In genomic region chr11:85910133-85910532, GRCm38 (mm10) we compare ENCODE assay signal across 17 mouse cellular contexts. TPM values are rescaled to one million over a fixed set of nuclear protein-coding genes. Genes with fewer than 3 reads are reported as not detected.
DNase-seq lines count a peak whose midpoint lies in the region; ATAC-seq and TF ChIP-seq lines count a peak whose summit lies in the region.
"Had no signal": no experiment of that assay in that cellular context is flagged by ENCODE, and none has a peak within 500 bp of the region (broad histone marks: within the 10 kb centered on the region; RNA-seq: fewer than 3 reads in every experiment).

No protein-coding gene starts in this region.

- TF ChIP-seq POLR2A in limb, embryonic 14.5 days (IDR thresholded peaks at IDR 0.05; ENCODE audit: borderline replicate concordance, extremely low read depth, insufficient read depth, insufficient read length), result no peak

- no peak overlapping the region for H3K9ac ChIP-seq in intestine, embryonic 14.5 days (ENCODE audit: low read length)
- H3K9ac ChIP-seq in intestine, postnatal 0 days (ENCODE audit: low read depth, low read length), result no peak overlapping the region
- no peak overlapping the region; the same call in 1 of the 2 replicates for H3K9ac ChIP-seq in limb, embryonic 14.5 days (ENCODE audit: low read depth, low read length, severe bottlenecking)
- H3K9ac ChIP-seq: liver, postnatal 0 days had no signal

- H3K36me3 ChIP-seq in intestine, embryonic 14.5 days (ENCODE audit: control insufficient read depth, insufficient read depth, low read length), result no peaks in the 10 kb centered on the region
- H3K36me3 ChIP-seq in intestine, postnatal 0 days (ENCODE audit: control insufficient read depth, insufficient read depth), result no peaks in the 10 kb centered on the region
- peaks cover 93% of the 10 kb centered on the region for H3K36me3 ChIP-seq in limb, embryonic 14.5 days (ENCODE audit: control insufficient read depth, insufficient read depth, low read length)

- peaks cover 11% of the 10 kb centered on the region for H3K4me1 ChIP-seq in intestine, embryonic 14.5 days (replicated peaks; ENCODE audit: control insufficient read depth, insufficient read depth, low read length)
- no peaks in the 10 kb centered on the region for H3K4me1 ChIP-seq in intestine, postnatal 0 days (replicated peaks; ENCODE audit: control insufficient read depth, insufficient read depth, low read length)
- H3K4me1 ChIP-seq in limb, embryonic 14.5 days (ENCODE audit: control insufficient read depth, insufficient read depth, low read length), result peaks cover 32% of the 10 kb centered on the region

- WGBS in intestine, embryonic 14.5 days, result 12% methylated on average over 10 of the region's 10 CpGs
- 32% methylated on average over 10 of the region's 10 CpGs for WGBS in intestine, postnatal 0 days
- WGBS in limb, embryonic 14.5 days, result 9% methylated on average over 10 of the region's 10 CpGs

- H3K9me3 ChIP-seq in intestine, embryonic 14.5 days (ENCODE audit: control insufficient read depth, low read length), result no peaks in the 10 kb centered on the region
- H3K9me3 ChIP-seq in intestine, postnatal 0 days (ENCODE audit: control insufficient read depth), result no peaks in the 10 kb centered on the region
- H3K9me3 ChIP-seq in limb, embryonic 14.5 days (ENCODE audit: control insufficient read depth, low read length), result no peaks in the 10 kb centered on the region

- no peak overlapping the region for H3K4me3 ChIP-seq in intestine, embryonic 14.5 days (ENCODE audit: low read depth, low read length)
- no peak overlapping the region for H3K4me3 ChIP-seq in intestine, postnatal 0 days (ENCODE audit: low read depth, low read length)
- no peak overlapping the region for H3K4me3 ChIP-seq in limb, embryonic 14.5 days (replicated peaks; ENCODE audit: low read length)
- H3K4me3 ChIP-seq: gastrocnemius, adult 2 months had no signal

- ATAC-seq in intestine, embryonic 14.5 days (replicated peaks; ENCODE audit: low FRiP score, low TSS enrichment, low read depth), result no peak
- no peak for ATAC-seq in intestine, postnatal 0 days
- peak; percentile 39; the same call in 1 of the 2 replicates for ATAC-seq in limb, embryonic 14.5 days (ENCODE audit: low FRiP score, low read depth)
- ATAC-seq: liver, postnatal 0 days had no signal

- DNase-seq in intestine, embryonic 14.5 days (ENCODE audit: low spot score), result no peak
- peak; percentile 53 for DNase-seq in embryo, embryonic 10 days (ENCODE audit: low spot score)
- DNase-seq in embryo, embryonic 9.5 days (ENCODE audit: extremely low spot score), result peak; percentile 28
- DNase-seq in limb, embryonic 14.5 days (ENCODE audit: low spot score), result no peak
- DNase-seq in adrenal gland, adult (ENCODE audit: inconsistent age in 2 of 2, low spot score in 1 of 2), result no peak
- DNase-seq in left cerebral cortex, adult 8-10 months (ENCODE audit: low spot score in 2 of 2), result no peak
- DNase-seq: cerebellum, adult 18-20 months; gastrocnemius, adult 2 months; layer of hippocampus, adult 9-11 months; left cerebral cortex, postnatal 4 days; liver, postnatal 0 days had no signal

- peak overlapping the region; percentile 20; the same call in 1 of the 2 replicates for H3K4me2 ChIP-seq in intestine, embryonic 14.5 days (ENCODE audit: low read length)
- no peak overlapping the region for H3K4me2 ChIP-seq in intestine, postnatal 0 days (replicated peaks; ENCODE audit: low read depth)
- no peak overlapping the region for H3K4me2 ChIP-seq in limb, embryonic 14.5 days (replicated peaks; ENCODE audit: low read depth, low read length, severe bottlenecking)
- H3K4me2 ChIP-seq: midbrain, embryonic 11.5 days had no signal

- no peak for TF ChIP-seq CTCF in intestine, postnatal 0 days (IDR thresholded peaks at IDR 0.05; ENCODE audit: low read depth)

- H3K27me3 ChIP-seq in intestine, embryonic 14.5 days (replicated peaks; ENCODE audit: control insufficient read depth, insufficient read depth, low read length), result no peaks in the 10 kb centered on the region
- H3K27me3 ChIP-seq in intestine, postnatal 0 days (replicated peaks; ENCODE audit: control insufficient read depth, insufficient read depth, low read length), result no peaks in the 10 kb centered on the region
- H3K27me3 ChIP-seq in limb, embryonic 14.5 days (ENCODE audit: control insufficient read depth, insufficient read depth, low read length), result no peaks in the 10 kb centered on the region

- no peak overlapping the region for H3K27ac ChIP-seq in intestine, embryonic 14.5 days (ENCODE audit: low read depth)
- no peak overlapping the region for H3K27ac ChIP-seq in intestine, postnatal 0 days (ENCODE audit: low read depth, low read length)
- no peak overlapping the region for H3K27ac ChIP-seq in limb, embryonic 14.5 days (replicated peaks; ENCODE audit: low read depth, low read length)
- H3K27ac ChIP-seq: gastrocnemius, adult 2 months; kidney, postnatal 0 days had no signal

RNA-seq across cellular contexts. Expression of gene Tbx4, which starts 23.9 kb away (rescaled TPM):
- not detected in 2 replicates for polyA plus RNA-seq in intestine, embryonic 14.5 days (2014; fragmentation: Nextera tagmentation; extraction: Ambion mirVana)
- polyA plus RNA-seq in intestine, postnatal 0 days (2015; fragmentation: Nextera tagmentation; extraction: Ambion mirVana), result not detected in 2 replicates
- 37.5 and 52.7 TPM in 2 replicates for polyA plus RNA-seq in limb, embryonic 14.5 days (2012; rRNA removed)
- polyA plus RNA-seq in limb, embryonic 14.5 days (2014; fragmentation: Nextera tagmentation; extraction: Ambion mirVana), result 15.5 and 20.0 TPM in 2 replicates
- under 1 TPM in 3 of 4 experiments, not detected in 1; 0.13 to 0.33 (median 0.21) TPM for total RNA-seq in left cerebral cortex, adult 8-10 months (2022)
- polyA plus RNA-seq: liver, postnatal 0 days; thymus, postnatal 0 days had no signal

RNA-seq across cellular contexts. Expression of gene Gm11444, which starts 60.0 kb away (rescaled TPM):
- polyA plus RNA-seq in intestine, embryonic 14.5 days (2014; fragmentation: Nextera tagmentation; extraction: Ambion mirVana), result not detected in 2 replicates
- polyA plus RNA-seq in intestine, postnatal 0 days (2015; fragmentation: Nextera tagmentation; extraction: Ambion mirVana), result not detected in 2 replicates
- not detected in 2 replicates for polyA plus RNA-seq in limb, embryonic 14.5 days (2012; rRNA removed)
- not detected in 2 replicates for polyA plus RNA-seq in limb, embryonic 14.5 days (2014; fragmentation: Nextera tagmentation; extraction: Ambion mirVana)
- total RNA-seq in left cerebral cortex, adult 8-10 months (2022), result not detected
- total RNA-seq: gastrocnemius, adult 2 months; hematopoietic stem cell, adult 5-6 weeks; left cerebral cortex, postnatal 4 days had no signal
- polyA plus RNA-seq: cortical plate, adult 2 months; kidney, postnatal 0 days; liver, postnatal 0 days; midbrain, embryonic 11.5 days; thymus, postnatal 0 days had no signal

Comparison
In these comparisons a context has a peak if more than half of its experiments do, and no peak if none do; other contexts are left out.
1. DNase-seq: peak in embryo, embryonic 10 days (single experiment) and embryo, embryonic 9.5 days (single experiment); none in intestine, embryonic 14.5 days (single experiment), limb, embryonic 14.5 days (single experiment), adrenal gland, adult (0 of 2) and left cerebral cortex, adult 8-10 months (0 of 2).
2. RNA of gene Tbx4, which starts 23.9 kb away (polyA plus RNA-seq): 15.5 to 52.7 TPM in limb, embryonic 14.5 days; not detected in intestine, embryonic 14.5 days and not detected in intestine, postnatal 0 days; every median in the first group is over 10 times any median in the second.